Mouse (Mus musculus) midbrain, embryonic 10.5 days (tissue): ENCODE measurements around the gene Kcnk5. TPM values are rescaled to one million over a fixed set of nuclear protein-coding genes. Genes with fewer than 3 reads are reported as not detected.

Experiments used
- DNase-seq: peaks from one replicate; pipeline ENCODE4 v3.0.0-alpha.2; 2017; ENCODE audit warnings: low spot score
- H3K27ac ChIP-seq: fragments of 300-500 bp; sonication (generic); replicated peaks from 2 replicates; pipeline ENCODE4 v1.5.1; 2016; ENCODE audit warnings: mild to moderate bottlenecking
- H3K27me3 ChIP-seq: fragments of 300-500 bp; sonication (generic); 2 replicates; pipeline ENCODE4 v1.6.1; 2016; ENCODE audit warnings: low read depth, mild to moderate bottlenecking; ENCODE audit not compliant: poor library complexity, severe bottlenecking
- H3K36me3 ChIP-seq: fragments of 300-500 bp; sonication (generic); 2 replicates; pipeline ENCODE4 v1.6.1; 2016; ENCODE audit warnings: mild to moderate bottlenecking, moderate library complexity
- H3K4me1 ChIP-seq: fragments of 300-500 bp; sonication (generic); 2 replicates; pipeline ENCODE4 v1.6.1; 2016
- H3K4me3 ChIP-seq: fragments of 300-500 bp; sonication (generic); 2 replicates; pipeline ENCODE4 v1.5.1; 2016; ENCODE audit warnings: mild to moderate bottlenecking, moderate library complexity
- H3K9me3 ChIP-seq: fragments of 300-500 bp; sonication (generic); replicated peaks from 2 replicates; pipeline ENCODE4 v1.6.1; 2016; ENCODE audit warnings: mild to moderate bottlenecking
- WGBS: fragments of 180-500 bp; shearing (Covaris S2); methylation state at CpG from one replicate; pipeline ENCODE4 v1.1.7; 2016; 5-methylcytosine and 5-hydroxymethylcytosine counted together
- polyA plus RNA-seq: library from polyadenylated mRNA; unstranded; fragments of >200 nt; fragmentation: Nextera tagmentation; extraction: Ambion mirVana; gene quantifications from 2 replicates; pipeline ENCODE4 v1.2.1, GENCODE M21; 2016

Kcnk5 gene
- 10.2 TPM in 2 replicates for polyA plus RNA-seq

DNA sequence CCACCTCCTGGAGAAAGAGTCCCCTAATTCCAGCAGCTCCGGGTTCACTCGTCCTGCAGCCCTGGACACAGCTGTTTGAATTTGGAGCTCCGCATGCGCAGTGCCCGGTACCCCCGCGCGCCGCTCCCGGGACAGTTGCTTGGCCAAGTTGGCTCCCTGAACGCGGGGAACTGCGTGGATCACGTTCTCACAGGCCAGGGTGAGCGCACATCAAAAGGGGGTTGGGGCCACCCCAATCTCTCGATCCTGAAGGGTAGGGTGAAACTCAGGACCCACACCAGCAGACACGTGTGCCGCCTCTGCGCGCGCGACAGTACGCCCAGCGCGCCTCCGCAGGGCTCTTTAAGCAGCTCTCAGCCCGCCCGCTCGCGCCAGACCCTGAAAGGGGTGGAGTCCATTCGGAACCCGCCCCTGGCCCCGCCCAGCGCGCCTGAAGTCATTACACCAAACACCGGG, at the start of gene Kcnk5:
Gene Kcnk5 (minus strand): TSS at position 344 of the 456 bp plus-strand sequence.
- peak within 1 kb of the TSS; percentile 72 for H3K4me3 ChIP-seq
- no peaks in the 10 kb centered on the region for H3K9me3 ChIP-seq
- H3K27me3 ChIP-seq, result peaks cover 22% of the 10 kb centered on the region
- DNase-seq, result peak; percentile 92
- WGBS, result under 1% methylated on average over 36 of the region's 36 CpGs
- H3K36me3 ChIP-seq, result no peaks in the 10 kb centered on the region; the same call in 1 of the 2 replicates
- H3K27ac ChIP-seq, result peak within 1 kb of the TSS; percentile 89
- H3K4me1 ChIP-seq, result peaks cover 62% of the 10 kb centered on the region

DNA sequence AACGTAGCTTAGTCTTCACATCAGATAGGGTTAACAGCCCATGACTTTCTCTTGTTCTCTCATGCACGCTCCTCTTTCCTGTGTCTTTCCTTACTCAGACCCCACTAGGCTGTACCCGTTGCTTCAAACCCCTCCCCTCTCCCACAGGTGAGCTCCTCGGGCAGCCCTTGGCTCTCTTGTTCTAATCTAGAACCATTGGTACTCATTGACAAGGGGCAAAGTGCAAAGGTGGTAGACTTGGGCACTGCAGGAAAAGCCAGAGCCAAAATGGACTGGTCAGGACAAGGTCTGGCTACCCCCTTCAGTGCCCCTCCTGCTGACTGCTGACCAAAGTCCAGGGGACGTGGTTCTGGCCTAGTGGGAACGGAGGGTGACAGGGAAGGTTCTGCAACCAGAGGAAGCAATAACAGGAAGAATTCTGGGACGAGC, 48.5 kb upstream of the Kcnk5 start:
- H3K36me3 ChIP-seq, result no peaks in the 10 kb centered on the region
- WGBS, result 75% methylated on average over 7 of the region's 7 CpGs
- no peaks in the 10 kb centered on the region for H3K9me3 ChIP-seq
- peaks cover 28% of the 10 kb centered on the region for H3K4me1 ChIP-seq
- H3K4me3 ChIP-seq, result no peak overlapping the region
- peaks cover 27% of the 10 kb centered on the region for H3K27me3 ChIP-seq
- DNase-seq, result no peak
- H3K27ac ChIP-seq, result no peak overlapping the region

DNA sequence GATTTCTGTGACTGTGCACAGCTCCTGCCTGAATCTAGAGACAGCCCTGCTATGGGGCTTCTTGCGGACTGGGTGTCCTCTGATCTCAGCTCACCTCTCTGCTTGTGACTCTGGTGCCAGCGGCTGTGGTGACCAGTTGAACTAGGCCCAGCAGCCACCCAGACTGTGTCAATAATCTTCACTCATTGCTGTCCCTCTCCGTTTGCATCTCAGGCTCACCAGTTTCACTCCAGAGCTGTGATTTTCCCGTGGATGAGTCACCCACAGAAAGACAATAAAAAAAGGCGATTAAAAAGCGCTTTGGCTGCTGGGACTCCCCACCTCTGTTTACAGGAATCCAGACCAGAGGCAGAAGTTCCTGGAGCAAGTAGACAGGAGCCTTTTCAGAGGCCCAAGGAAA, 47.8 kb upstream of the Kcnk5 start:
- 89% methylated on average over 6 of the region's 6 CpGs for WGBS
- Histone ChIP-seq H3K27ac (peak overlapping the region; percentile 66), H3K36me3 (no peaks in the 10 kb centered on the region), H3K9me3 (no peaks in the 10 kb centered on the region), H3K27me3 (peaks cover 29% of the 10 kb centered on the region), H3K4me1 (peaks cover 31% of the 10 kb centered on the region), H3K4me3 (no peak overlapping the region)
- no peak for DNase-seq

DNA sequence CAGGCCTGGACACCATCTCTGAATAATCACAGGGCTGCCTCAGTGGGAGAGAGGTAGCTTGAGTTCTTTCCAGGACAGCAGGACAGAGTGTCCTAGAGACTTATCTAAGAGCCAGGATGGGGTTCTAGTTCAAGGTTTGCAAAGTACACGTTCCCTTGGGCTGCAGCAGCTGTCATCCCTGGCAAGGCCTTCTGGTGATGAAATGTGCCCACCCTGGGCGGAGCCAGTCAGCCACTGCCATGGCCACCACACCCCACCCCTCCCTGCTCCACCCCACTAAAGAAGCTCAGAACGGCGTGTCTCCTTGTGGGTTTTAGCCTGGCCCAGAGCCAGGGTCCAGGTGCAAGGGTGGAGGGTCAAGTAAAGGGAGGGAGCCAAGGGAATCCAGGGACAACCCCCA, 46.7 kb upstream of the Kcnk5 start:
- no peak for DNase-seq
- no peaks in the 10 kb centered on the region for H3K9me3 ChIP-seq
- peaks cover 40% of the 10 kb centered on the region for H3K27me3 ChIP-seq
- no peaks in the 10 kb centered on the region for H3K36me3 ChIP-seq
- WGBS, result 84% methylated on average over 4 of the region's 4 CpGs
- peak overlapping the region; percentile 55 for H3K27ac ChIP-seq
- no peak overlapping the region for H3K4me3 ChIP-seq
- H3K4me1 ChIP-seq, result peaks cover 37% of the 10 kb centered on the region

DNA sequence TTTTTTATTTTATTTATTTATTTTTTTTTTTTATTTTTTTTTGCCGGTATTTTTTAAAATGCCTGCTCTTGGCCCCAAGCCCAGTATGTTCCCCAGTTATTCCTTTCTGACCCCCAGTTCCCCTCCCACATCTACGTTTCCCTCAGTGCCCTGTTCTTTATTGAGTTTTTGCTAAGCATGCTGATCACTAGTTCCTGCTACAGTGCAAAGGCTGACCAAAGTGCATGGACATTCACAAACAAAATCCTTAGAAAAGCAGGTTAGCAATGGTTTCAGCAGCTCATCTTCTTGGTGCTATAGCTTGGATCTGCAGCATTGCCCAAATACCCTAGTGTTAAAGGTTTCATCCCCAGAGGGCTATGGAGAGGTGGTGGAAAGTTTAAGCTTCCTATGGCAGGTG, 45.4 kb upstream of the Kcnk5 start:
- Histone ChIP-seq H3K4me1 (peaks cover 37% of the 10 kb centered on the region), H3K4me3 (no peak overlapping the region), H3K36me3 (no peaks in the 10 kb centered on the region), H3K27ac (peak overlapping the region; percentile 84; the same call in 1 of the 2 replicates), H3K27me3 (peaks cover 46% of the 10 kb centered on the region), H3K9me3 (no peaks in the 10 kb centered on the region)
- WGBS, result 82% methylated on average over 2 of the region's 2 CpGs
- DNase-seq, result no peak

DNA sequence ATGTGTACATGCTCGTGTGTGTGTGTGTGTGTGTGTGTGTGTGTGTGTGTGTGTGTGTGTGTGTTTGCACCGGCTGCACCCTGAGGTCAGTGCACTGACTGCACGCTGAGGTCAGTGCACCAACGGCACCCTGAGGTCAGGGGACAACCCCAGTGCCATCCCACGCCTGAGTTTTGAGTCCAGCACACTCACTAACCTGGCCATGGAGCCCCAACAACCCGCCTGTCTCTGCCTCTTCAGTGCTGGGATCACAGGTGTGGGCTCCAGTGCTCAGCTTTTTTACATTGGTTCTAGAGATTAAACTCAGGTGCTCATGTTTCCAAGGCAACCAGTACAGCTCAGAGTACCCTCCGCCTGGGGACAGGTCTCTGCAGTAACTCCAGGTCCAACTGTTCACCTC, 44.9 kb upstream of the Kcnk5 start:
- no peaks in the 10 kb centered on the region for H3K9me3 ChIP-seq

DNA sequence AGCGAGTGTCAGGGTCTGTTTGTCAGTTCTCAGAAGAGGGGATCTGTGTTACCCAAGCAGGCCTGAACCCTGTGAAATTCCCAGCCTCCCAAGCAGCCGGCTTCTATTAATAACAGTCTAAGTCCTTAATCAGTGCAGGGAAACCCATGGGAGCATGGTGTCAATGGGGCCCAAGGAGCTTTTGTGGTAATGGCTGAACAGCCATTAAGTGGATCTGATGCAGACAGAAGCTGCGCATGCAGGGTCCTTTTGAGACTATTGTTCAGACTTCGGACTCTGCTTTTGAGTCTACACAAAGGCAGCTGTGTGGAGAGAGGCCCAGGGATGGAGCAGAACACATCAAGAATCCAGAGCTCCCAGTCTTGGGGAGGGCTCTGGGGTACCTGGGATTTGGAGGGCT, 43.9 kb upstream of the Kcnk5 start:
- no peaks in the 10 kb centered on the region for H3K36me3 ChIP-seq
- H3K9me3 ChIP-seq, result no peaks in the 10 kb centered on the region
- peak overlapping the region; percentile 84 for H3K27ac ChIP-seq
- peak; percentile 65 for DNase-seq
- peaks cover 46% of the 10 kb centered on the region for H3K27me3 ChIP-seq
- 30% methylated on average over 4 of the region's 4 CpGs for WGBS
- H3K4me3 ChIP-seq, result peak overlapping the region; percentile 20; the same call in 1 of the 2 replicates
- H3K4me1 ChIP-seq, result peaks cover 48% of the 10 kb centered on the region

More for the DNA sequence above, 44.9 kb upstream of the Kcnk5 start:
- Histone ChIP-seq H3K27ac (peak overlapping the region; percentile 84), H3K27me3 (peaks cover 46% of the 10 kb centered on the region), H3K4me3 (no peak overlapping the region), H3K4me1 (peaks cover 38% of the 10 kb centered on the region), H3K36me3 (no peaks in the 10 kb centered on the region)
- 45% methylated on average over 7 of the region's 7 CpGs for WGBS
- no peak for DNase-seq

DNA sequence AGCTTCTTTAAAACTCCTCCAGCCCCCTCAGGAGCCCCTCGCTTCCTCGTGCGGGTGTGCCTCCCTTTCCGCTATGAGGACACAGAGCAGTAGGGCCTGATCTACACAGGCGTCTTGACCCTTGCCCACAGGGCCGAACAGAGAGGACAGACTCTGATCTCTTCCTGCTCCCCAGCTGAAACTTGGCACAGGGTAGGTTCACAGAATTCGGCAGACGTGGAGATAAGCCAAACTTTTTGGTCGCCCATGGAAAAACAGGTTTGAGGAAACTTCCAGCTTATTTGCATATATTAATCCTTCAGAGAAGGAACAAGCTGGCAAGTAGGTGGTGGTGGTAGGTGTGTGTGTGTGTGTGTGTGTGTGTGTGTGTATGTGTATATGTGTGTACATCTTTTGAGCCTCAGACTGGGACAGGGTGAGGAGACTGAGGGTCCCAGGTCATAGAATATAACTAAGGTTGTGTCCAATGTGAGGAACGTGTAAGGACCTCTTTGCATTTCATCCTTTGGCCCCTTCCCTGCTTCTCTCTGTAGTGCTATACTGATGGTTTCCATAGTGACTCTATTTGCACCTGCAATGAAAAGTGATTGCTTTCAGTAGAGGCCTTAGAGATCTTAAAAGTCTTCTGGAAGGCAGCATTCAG, 43.1 kb upstream of the Kcnk5 start:
- no peak for DNase-seq

DNA sequence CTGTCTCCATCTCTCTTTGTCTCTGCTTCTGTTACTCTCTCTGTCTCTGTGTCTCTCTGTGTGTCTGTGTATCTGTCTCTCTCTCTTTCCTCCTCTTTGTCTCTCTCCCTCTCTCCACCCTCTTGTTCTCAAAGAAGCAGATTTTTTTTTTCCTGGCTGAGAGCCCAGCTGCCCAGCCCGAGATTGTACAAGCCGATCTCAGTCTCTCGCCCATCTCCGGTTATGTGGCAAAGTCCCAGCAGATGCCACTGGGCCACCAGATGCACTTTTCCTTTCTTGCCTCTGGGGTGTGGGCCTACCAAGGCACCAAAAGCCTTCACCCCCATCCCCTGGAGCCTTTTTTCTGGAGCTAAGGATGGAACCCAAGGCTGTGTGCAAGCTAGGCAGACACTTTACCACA, 42.6 kb upstream of the Kcnk5 start:
- 81% methylated on average over 4 of the region's 4 CpGs for WGBS
- H3K27ac ChIP-seq, result peak overlapping the region; percentile 84
- DNase-seq, result no peak
- H3K4me1 ChIP-seq, result peaks cover 48% of the 10 kb centered on the region
- H3K27me3 ChIP-seq, result peaks cover 43% of the 10 kb centered on the region
- H3K36me3 ChIP-seq, result no peaks in the 10 kb centered on the region
- H3K9me3 ChIP-seq, result no peaks in the 10 kb centered on the region
- H3K4me3 ChIP-seq, result no peak overlapping the region

More for the DNA sequence above, 43.1 kb upstream of the Kcnk5 start:
- Histone ChIP-seq H3K36me3 (no peaks in the 10 kb centered on the region), H3K27me3 (peaks cover 43% of the 10 kb centered on the region), H3K9me3 (no peaks in the 10 kb centered on the region), H3K4me3 (0 out of 2 replicates have a peak overlapping the region, but pooled peaks have one; percentile 20), H3K4me1 (peaks cover 51% of the 10 kb centered on the region), H3K27ac (peak overlapping the region; percentile 84)
- WGBS, result 67% methylated on average over 10 of the region's 10 CpGs

DNA sequence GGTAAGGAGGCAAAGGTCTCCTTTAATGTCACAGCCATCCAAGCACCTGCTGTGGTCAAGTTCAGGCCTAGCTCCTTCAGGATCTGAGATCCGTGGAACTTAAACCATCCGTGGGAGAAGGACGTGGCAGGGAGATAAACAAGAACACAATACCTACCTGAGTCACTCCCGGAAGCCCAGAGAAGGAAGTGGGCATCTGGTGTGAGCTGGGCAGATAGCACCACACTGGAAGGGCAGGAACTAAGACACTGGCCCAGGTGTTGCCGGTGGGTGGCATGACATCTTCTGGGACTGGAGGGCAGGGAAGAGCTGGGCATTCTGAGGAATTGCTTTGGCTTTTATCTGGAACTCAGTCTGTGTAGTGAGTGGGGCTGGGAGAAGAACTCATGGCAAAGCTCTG, 41.6 kb upstream of the Kcnk5 start:
- peaks cover 36% of the 10 kb centered on the region for H3K27me3 ChIP-seq
- no peaks in the 10 kb centered on the region for H3K9me3 ChIP-seq
- no peak for DNase-seq
- no peak overlapping the region for H3K27ac ChIP-seq
- no peaks in the 10 kb centered on the region for H3K36me3 ChIP-seq
- H3K4me3 ChIP-seq, result no peak overlapping the region
- H3K4me1 ChIP-seq, result peaks cover 48% of the 10 kb centered on the region
- WGBS, result 91% methylated on average over 5 of the region's 5 CpGs

DNA sequence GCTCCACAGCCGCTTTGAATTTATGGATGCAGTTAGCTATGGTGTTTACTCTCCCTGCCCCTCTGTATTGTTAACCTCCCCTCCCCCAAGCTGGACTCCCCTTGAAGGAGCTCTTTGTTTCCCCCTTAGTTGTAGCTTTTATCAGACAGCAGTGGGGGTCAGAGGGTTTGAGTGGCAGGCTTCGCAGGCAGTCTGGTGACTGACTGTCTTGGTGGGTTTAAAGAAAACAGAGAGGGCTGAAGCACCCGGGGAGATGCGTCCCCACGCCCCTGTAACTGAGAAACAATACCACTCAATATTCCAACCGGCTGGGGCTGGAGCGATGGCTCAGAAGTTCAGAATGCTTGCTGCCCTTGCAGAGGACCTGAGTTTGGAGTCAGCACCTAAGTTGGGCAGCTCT, 39.5 kb upstream of the Kcnk5 start:
- Histone ChIP-seq H3K4me1 (peaks cover 46% of the 10 kb centered on the region), H3K36me3 (no peaks in the 10 kb centered on the region), H3K4me3 (no peak overlapping the region), H3K27ac (peak overlapping the region; percentile 72), H3K27me3 (peaks cover 20% of the 10 kb centered on the region), H3K9me3 (no peaks in the 10 kb centered on the region)
- 35% methylated on average over 7 of the region's 7 CpGs for WGBS
- DNase-seq, result no peak

DNA sequence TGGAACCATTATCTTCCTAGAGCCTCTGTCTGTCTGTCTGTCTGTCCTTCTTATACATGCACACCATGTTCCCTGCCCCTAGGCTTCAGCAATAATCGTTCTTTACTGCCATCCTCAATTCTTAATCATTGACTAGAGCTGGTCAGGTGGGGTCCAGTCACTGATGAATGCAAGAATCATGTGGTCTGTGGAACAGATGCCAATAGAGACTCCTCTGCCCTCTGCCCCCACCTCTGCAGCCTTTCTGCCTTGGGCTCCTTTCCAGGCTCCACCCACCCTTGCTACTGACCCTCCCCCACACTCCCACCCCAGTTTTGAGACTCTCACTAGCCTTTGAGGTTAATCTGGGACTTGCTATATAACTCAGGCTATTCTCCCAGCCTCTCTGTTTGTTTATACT, 38.2 kb upstream of the Kcnk5 start:
- H3K27ac ChIP-seq, result no peak overlapping the region
- H3K4me1 ChIP-seq, result peaks cover 34% of the 10 kb centered on the region
- H3K27me3 ChIP-seq, result peaks cover 31% of the 10 kb centered on the region
- no peak for DNase-seq
- WGBS, result 88% methylated on average over 1 of the region's 1 CpGs
- H3K36me3 ChIP-seq, result no peaks in the 10 kb centered on the region
- no peak overlapping the region for H3K4me3 ChIP-seq
- H3K9me3 ChIP-seq, result no peaks in the 10 kb centered on the region

DNA sequence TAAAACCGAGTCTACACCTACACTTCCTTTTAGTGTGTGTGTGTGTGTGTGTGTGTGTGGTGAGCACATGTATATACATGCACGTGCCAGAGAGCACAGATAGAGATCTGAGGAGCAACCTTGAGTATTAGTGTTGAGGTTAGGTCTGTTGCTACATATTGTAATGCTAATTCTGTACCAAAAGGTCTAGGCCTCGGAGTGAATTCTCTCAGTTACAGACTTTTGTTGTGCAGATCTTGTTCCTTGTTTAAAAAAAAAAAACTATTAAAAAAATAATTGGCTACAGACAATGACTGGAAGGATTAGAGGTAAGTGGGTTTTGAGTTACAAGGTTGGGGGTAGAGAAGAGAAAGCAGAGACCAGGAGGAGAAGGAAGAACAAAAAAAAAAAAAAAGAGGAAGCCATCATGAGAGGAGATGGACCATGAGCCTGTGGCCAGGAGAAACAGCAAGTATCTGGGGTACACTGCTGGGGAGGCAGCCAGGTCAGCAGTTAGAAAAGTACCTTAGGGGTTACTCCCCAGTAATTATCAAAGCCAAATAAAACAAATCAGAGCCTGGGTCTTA, 35.8 kb upstream of the Kcnk5 start:
- Histone ChIP-seq H3K9me3 (no peaks in the 10 kb centered on the region), H3K36me3 (no peaks in the 10 kb centered on the region), H3K4me1 (peaks cover 28% of the 10 kb centered on the region), H3K27me3 (peaks cover 20% of the 10 kb centered on the region; the same call in 1 of the 2 replicates), H3K27ac (0 out of 2 replicates have a peak overlapping the region, but pooled peaks have one; percentile 38), H3K4me3 (no peak overlapping the region)
- whole genome bisulfite sequencing, result 35% methylated on average over 3 of the region's 3 CpGs
- no peak for DNase-seq
